Mouse (Mus musculus): ENCODE data around the gene Slc2a4. TPM values are rescaled to one million over a fixed set of nuclear protein-coding genes. Genes with fewer than 3 reads are reported as not detected.
A peak's percentile ranks its signal among the peaks of the same experiment; 100 is the strongest.

Gene Slc2a4
- polyA plus RNA-seq, 1 experiment from 2014 or later, result 22.1 TPM

GRCm38 (mm10) chr11:69984431-69984830 is 36.4 kb upstream of the Slc2a4 start:
- Histone ChIP-seq H3K4me1 (peaks cover 24% of the 10 kb centered on the region), H3K9me3 (replicated peaks) (no peaks in the 10 kb centered on the region), H3K9ac (no peak overlapping the region), H3K4me2 (no peak overlapping the region), H3K27ac (no peak overlapping the region), H3K4me3 (replicated peaks) (no peak overlapping the region), H3K36me3 (peaks cover 60% of the 10 kb centered on the region), H3K27me3 (no peaks in the 10 kb centered on the region)
- ATAC-seq (replicated peaks; ENCODE audit: low FRiP score), result no peak
- 89% methylated on average over 8 of the region's 8 CpGs for whole genome bisulfite sequencing

- 82% methylated on average over 4 of the region's 4 CpGs for WGBS
- H3K9ac ChIP-seq, result peak overlapping the region; percentile 41; the same call in 1 of the 2 replicates
Observed at GRCm38 (mm10) chr11:69983377-69983776, 35.4 kb upstream of the Slc2a4 start.

GRCm38 (mm10) chr11:69982877-69983276 is 34.9 kb upstream of the Slc2a4 start:
- Histone ChIP-seq H3K36me3 (peaks cover 55% of the 10 kb centered on the region), H3K4me1 (peaks cover 32% of the 10 kb centered on the region), H3K4me3 (replicated peaks) (peak overlapping the region; percentile 97), H3K27ac (peak overlapping the region; percentile 100), H3K4me2 (peak overlapping the region; percentile 72), H3K27me3 (no peaks in the 10 kb centered on the region), H3K9ac (peak overlapping the region; percentile 93), H3K9me3 (replicated peaks) (no peaks in the 10 kb centered on the region)
- WGBS, result 13% methylated on average over 5 of the region's 5 CpGs
- no peak for ATAC-seq (replicated peaks; ENCODE audit: low FRiP score)

More at GRCm38 (mm10) chr11:69983377-69983776, 35.4 kb upstream of the Slc2a4 start:
- H3K4me1 ChIP-seq, result peaks cover 32% of the 10 kb centered on the region
- H3K36me3 ChIP-seq, result peaks cover 55% of the 10 kb centered on the region
- no peaks in the 10 kb centered on the region for H3K9me3 ChIP-seq (replicated peaks)
- H3K4me3 ChIP-seq (replicated peaks), result peak overlapping the region; percentile 97
- ATAC-seq (replicated peaks; ENCODE audit: low FRiP score), result no peak
- peak overlapping the region; percentile 72 for H3K4me2 ChIP-seq
- H3K27me3 ChIP-seq, result no peaks in the 10 kb centered on the region
- H3K27ac ChIP-seq, result peak overlapping the region; percentile 100

GRCm38 (mm10) chr11:69982225-69982624 is 34.2 kb upstream of the Slc2a4 start, which contains the start of gene Elp5:
Gene Elp5 (minus strand): TSS chr11:69982517.
- H3K27me3 ChIP-seq, result no peaks in the 10 kb centered on the region
- peak within 1 kb of the TSS; percentile 100 for H3K27ac ChIP-seq
- H3K4me1 ChIP-seq, result peaks cover 32% of the 10 kb centered on the region
- H3K36me3 ChIP-seq, result peaks cover 55% of the 10 kb centered on the region
- ATAC-seq (replicated peaks; ENCODE audit: low FRiP score), result no peak
- 47% methylated on average over 8 of the region's 8 CpGs for WGBS
- H3K9me3 ChIP-seq (replicated peaks), result no peaks in the 10 kb centered on the region
- peak within 1 kb of the TSS; percentile 93 for H3K9ac ChIP-seq
- peak within 1 kb of the TSS; percentile 97 for H3K4me3 ChIP-seq (replicated peaks)
- H3K4me2 ChIP-seq, result peak within 1 kb of the TSS; percentile 72

GRCm38 (mm10) chr11:69981141-69981762 is 33.3 kb upstream of the Slc2a4 start, which contains the start of gene Ctdnep1:
Gene Ctdnep1 (plus strand): TSS chr11:69981156.
- H3K36me3 ChIP-seq, result peaks cover 55% of the 10 kb centered on the region
- peak within 1 kb of the TSS; percentile 97 for H3K4me3 ChIP-seq (replicated peaks)
- no peaks in the 10 kb centered on the region for H3K9me3 ChIP-seq (replicated peaks)
- H3K4me1 ChIP-seq, result peaks cover 32% of the 10 kb centered on the region
- no peaks in the 10 kb centered on the region for H3K27me3 ChIP-seq
- ATAC-seq (replicated peaks; ENCODE audit: low FRiP score), result peak; percentile 55; the same call in 1 of the 2 replicates
- H3K4me2 ChIP-seq, result peak within 1 kb of the TSS; percentile 72
- peak within 1 kb of the TSS; percentile 93 for H3K9ac ChIP-seq
- peak within 1 kb of the TSS; percentile 100 for H3K27ac ChIP-seq
- WGBS, result under 1% methylated on average over 40 of the region's 43 CpGs

GRCm38 (mm10) chr11:69980196-69981140 is 32.5 kb upstream of the Slc2a4 start:
- H3K4me2 ChIP-seq, result peak overlapping the region; percentile 72
- H3K4me1 ChIP-seq, result peaks cover 32% of the 10 kb centered on the region
- no peaks in the 10 kb centered on the region for H3K9me3 ChIP-seq (replicated peaks)
- H3K36me3 ChIP-seq, result peaks cover 56% of the 10 kb centered on the region
- peak; percentile 94 for ATAC-seq (replicated peaks; ENCODE audit: low FRiP score)
- H3K27me3 ChIP-seq, result no peaks in the 10 kb centered on the region
- H3K27ac ChIP-seq, result peak overlapping the region; percentile 100
- peak overlapping the region; percentile 97 for H3K4me3 ChIP-seq (replicated peaks)
- peak overlapping the region; percentile 93 for H3K9ac ChIP-seq
- WGBS, result under 1% methylated on average over 51 of the region's 60 CpGs

GRCm38 (mm10) chr11:69979827-69980195 is 31.8 kb upstream of the Slc2a4 start:
- ATAC-seq (replicated peaks; ENCODE audit: low FRiP score), result no peak
- Histone ChIP-seq H3K27me3 (no peaks in the 10 kb centered on the region), H3K9me3 (replicated peaks) (no peaks in the 10 kb centered on the region), H3K4me1 (peaks cover 32% of the 10 kb centered on the region), H3K36me3 (peaks cover 56% of the 10 kb centered on the region), H3K27ac (peak overlapping the region; percentile 100), H3K9ac (peak overlapping the region; percentile 76), H3K4me3 (replicated peaks) (peak overlapping the region; percentile 97), H3K4me2 (peak overlapping the region; percentile 72)
- WGBS, result 3% methylated on average over 16 of the region's 16 CpGs

- peaks cover 76% of the 10 kb centered on the region for H3K36me3 ChIP-seq
- WGBS, result 91% methylated on average over 4 of the region's 4 CpGs
- H3K4me3 ChIP-seq (replicated peaks), result no peak overlapping the region
- peaks cover 11% of the 10 kb centered on the region for H3K4me1 ChIP-seq
- no peak overlapping the region for H3K27ac ChIP-seq
- no peak for ATAC-seq (replicated peaks; ENCODE audit: low FRiP score)
- no peak overlapping the region for H3K9ac ChIP-seq
- H3K27me3 ChIP-seq, result no peaks in the 10 kb centered on the region
- H3K9me3 ChIP-seq (replicated peaks), result no peaks in the 10 kb centered on the region
- no peak overlapping the region for H3K4me2 ChIP-seq
Observed at GRCm38 (mm10) chr11:69976271-69976670, 28.3 kb upstream of the Slc2a4 start.

- Histone ChIP-seq H3K9me3 (replicated peaks) (no peaks in the 10 kb centered on the region), H3K4me1 (peaks cover 18% of the 10 kb centered on the region), H3K9ac (no peak overlapping the region), H3K36me3 (peaks cover 87% of the 10 kb centered on the region), H3K27ac (no peak overlapping the region), H3K27me3 (no peaks in the 10 kb centered on the region), H3K4me3 (replicated peaks) (no peak overlapping the region), H3K4me2 (no peak overlapping the region)
- no peak for ATAC-seq (replicated peaks; ENCODE audit: low FRiP score)
- WGBS, result 94% methylated on average over 2 of the region's 2 CpGs
Observed at GRCm38 (mm10) chr11:69974907-69975306, 26.9 kb upstream of the Slc2a4 start.

GRCm38 (mm10) chr11:69970775-69971174 is 22.8 kb upstream of the Slc2a4 start:
- H3K27me3 ChIP-seq, result peaks cover 22% of the 10 kb centered on the region
- no peaks in the 10 kb centered on the region for H3K9me3 ChIP-seq (replicated peaks)
- no peak overlapping the region for H3K9ac ChIP-seq
- no peak overlapping the region for H3K4me2 ChIP-seq
- peaks cover 39% of the 10 kb centered on the region for H3K4me1 ChIP-seq
- H3K36me3 ChIP-seq, result peaks cover 82% of the 10 kb centered on the region
- no peak overlapping the region for H3K4me3 ChIP-seq (replicated peaks)
- 77% methylated on average over 3 of the region's 3 CpGs for WGBS
- H3K27ac ChIP-seq, result peak overlapping the region; percentile 45
- ATAC-seq (replicated peaks; ENCODE audit: low FRiP score), result no peak

- 60% methylated on average over 6 of the region's 6 CpGs for WGBS
- Histone ChIP-seq H3K27me3 (peaks cover 28% of the 10 kb centered on the region), H3K4me3 (replicated peaks) (no peak overlapping the region)
Observed at GRCm38 (mm10) chr11:69970222-69970621, 22.2 kb upstream of the Slc2a4 start.

GRCm38 (mm10) chr11:69968793-69969192 is 20.8 kb upstream of the Slc2a4 start:
- Histone ChIP-seq H3K36me3 (peaks cover 62% of the 10 kb centered on the region), H3K27ac (peak overlapping the region; percentile 72)
- WGBS, result 82% methylated on average over 4 of the region's 4 CpGs

More at GRCm38 (mm10) chr11:69970222-69970621, 22.2 kb upstream of the Slc2a4 start:
- H3K27ac ChIP-seq, result peak overlapping the region; percentile 45
- H3K9ac ChIP-seq, result no peak overlapping the region
- no peak for ATAC-seq (replicated peaks; ENCODE audit: low FRiP score)
- peaks cover 44% of the 10 kb centered on the region for H3K4me1 ChIP-seq
- H3K4me2 ChIP-seq, result no peak overlapping the region
- no peaks in the 10 kb centered on the region for H3K9me3 ChIP-seq (replicated peaks)
- peaks cover 76% of the 10 kb centered on the region for H3K36me3 ChIP-seq

More at GRCm38 (mm10) chr11:69968793-69969192, 20.8 kb upstream of the Slc2a4 start:
- ATAC-seq (replicated peaks; ENCODE audit: low FRiP score), result no peak
- Histone ChIP-seq H3K4me2 (no peak overlapping the region), H3K9me3 (replicated peaks) (no peaks in the 10 kb centered on the region), H3K27me3 (peaks cover 42% of the 10 kb centered on the region), H3K4me3 (replicated peaks) (no peak overlapping the region), H3K9ac (no peak overlapping the region), H3K4me1 (peaks cover 46% of the 10 kb centered on the region)

All from kidney, embryonic 15.5 days (tissue).